Mouse (Mus musculus) cerebral cortex, adult 2 months (tissue): ENCODE measurements around the gene Plk5.

ENCODE experiments used
- WGBS: fragments of 180-500 bp; shearing (Covaris S2); methylation state at CpG from one replicate; pipeline ENCODE4 v1.1.7; 2018; 5-methylcytosine and 5-hydroxymethylcytosine counted together

Plk5 gene

GRCm38 (mm10) chr10:80356001-80356682 lies at the start of gene Plk5:
TSS of gene Plk5 (plus strand) at chr10:80356459.
- WGBS = 3% methylated on average over 53 of the region's 53 CpGs

GRCm38 (mm10) chr10:80311560-80311959 lies 44.7 kb upstream of the Plk5 start:
- 76% methylated on average over 16 of the region's 16 CpGs for WGBS

- 70% methylated on average over 54 of the region's 54 CpGs for WGBS
Measured at GRCm38 (mm10) chr10:80312586-80313504, 43.4 kb upstream of the Plk5 start.

GRCm38 (mm10) chr10:80313627-80314201 lies 42.5 kb upstream of the Plk5 start:
- 60% methylated on average over 20 of the region's 20 CpGs for WGBS

- 58% methylated on average over 16 of the region's 16 CpGs for WGBS
Measured at GRCm38 (mm10) chr10:80314494-80315001, 41.7 kb upstream of the Plk5 start.

GRCm38 (mm10) chr10:80315315-80315714 lies 40.9 kb upstream of the Plk5 start:
- 68% methylated on average over 27 of the region's 27 CpGs for WGBS

- 28% methylated on average over 11 of the region's 11 CpGs for WGBS
Measured at GRCm38 (mm10) chr10:80316359-80316781, 39.9 kb upstream of the Plk5 start.

- 50% methylated on average over 10 of the region's 10 CpGs for WGBS
Measured at GRCm38 (mm10) chr10:80317011-80317410, 39.2 kb upstream of the Plk5 start.

- under 1% methylated on average over 34 of the region's 34 CpGs for WGBS
Measured at GRCm38 (mm10) chr10:80320340-80320760, 35.9 kb upstream of the Plk5 start, which contains the start of gene 2310011J03Rik. TSS of gene 2310011J03Rik (minus strand) at chr10:80320537.

- WGBS = 74% methylated on average over 6 of the region's 6 CpGs
Measured at GRCm38 (mm10) chr10:80321014-80321669, 35.1 kb upstream of the Plk5 start.

- 92% methylated on average over 21 of the region's 21 CpGs for WGBS
Measured at GRCm38 (mm10) chr10:80321670-80322581, 34.3 kb upstream of the Plk5 start.

- 3% methylated on average over 27 of the region's 28 CpGs for WGBS
Measured at GRCm38 (mm10) chr10:80322811-80323211, 33.4 kb upstream of the Plk5 start.

- WGBS = 2% methylated on average over 43 of the region's 46 CpGs
Measured at GRCm38 (mm10) chr10:80323261-80324119, 32.8 kb upstream of the Plk5 start.

GRCm38 (mm10) chr10:80324120-80325037 lies 31.9 kb upstream of the Plk5 start:
- WGBS = 83% methylated on average over 17 of the region's 17 CpGs

GRCm38 (mm10) chr10:80325045-80325444 lies 31.2 kb upstream of the Plk5 start:
- 86% methylated on average over 21 of the region's 21 CpGs for WGBS

GRCm38 (mm10) chr10:80329273-80330081 lies 26.8 kb upstream of the Plk5 start, which contains the start of the genes Pcsk4 and Reep6:
TSS of gene Pcsk4 (minus strand) at chr10:80329498.
TSS of gene Reep6 (plus strand) at chr10:80329953.
- 7% methylated on average over 36 of the region's 36 CpGs for WGBS

- 2% methylated on average over 41 of the region's 41 CpGs for WGBS
Measured at GRCm38 (mm10) chr10:80330084-80330483, 26.2 kb upstream of the Plk5 start.
